Mouse (Mus musculus) ES-Bruce4 (cell line): ENCODE results near the gene Ccdc33.

Experiments used
- CTCF ChIP-seq: IDR thresholded peaks from one replicate; pipeline ENCODE4 v1.8.1; 2011; ENCODE audit warnings: low read depth, low read length
- POLR2A ChIP-seq: IDR thresholded peaks from one replicate; pipeline ENCODE4 v1.8.1; 2011; ENCODE audit warnings: low read length; ENCODE audit not compliant: insufficient read depth

- TF ChIP-seq CTCF (no peak), POLR2A (no peak)
Measured at GRCm38 (mm10) chr9:58043496-58044017, 75.1 kb downstream of the Ccdc33 start.
